Mouse (Mus musculus): ENCODE data around the gene Nomo1.

The Nomo1 gene

GRCm38 (mm10) chr7:46103771-46104170, 70.3 kb downstream of the Nomo1 start:
- no peak for DNase-seq

GRCm38 (mm10) chr7:46104256-46104915, 70.9 kb downstream of the Nomo1 start:
- DNase-seq, result peak; percentile 78

DNA sequence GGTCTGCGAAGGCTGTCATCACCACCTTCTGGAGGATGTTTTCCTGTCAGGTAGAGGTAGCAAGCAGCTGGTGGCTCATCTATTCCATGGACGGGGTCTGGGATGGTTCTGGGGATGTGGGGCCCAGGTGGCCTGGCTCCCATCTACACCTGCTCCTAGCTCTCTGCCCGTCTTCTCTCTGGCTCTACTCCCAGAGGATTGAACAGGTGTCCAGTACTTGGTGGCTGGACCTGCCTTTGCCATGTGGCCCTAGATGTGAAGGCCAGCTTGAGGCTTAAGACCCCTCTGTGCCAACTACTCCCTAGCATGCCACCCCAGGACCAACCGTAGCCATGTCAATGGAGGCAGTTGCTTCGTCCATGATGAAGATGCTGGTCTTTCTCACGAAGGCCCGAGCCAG, 72.0 kb downstream of the Nomo1 start:
- DNase-seq, result peak; percentile 61

DNA sequence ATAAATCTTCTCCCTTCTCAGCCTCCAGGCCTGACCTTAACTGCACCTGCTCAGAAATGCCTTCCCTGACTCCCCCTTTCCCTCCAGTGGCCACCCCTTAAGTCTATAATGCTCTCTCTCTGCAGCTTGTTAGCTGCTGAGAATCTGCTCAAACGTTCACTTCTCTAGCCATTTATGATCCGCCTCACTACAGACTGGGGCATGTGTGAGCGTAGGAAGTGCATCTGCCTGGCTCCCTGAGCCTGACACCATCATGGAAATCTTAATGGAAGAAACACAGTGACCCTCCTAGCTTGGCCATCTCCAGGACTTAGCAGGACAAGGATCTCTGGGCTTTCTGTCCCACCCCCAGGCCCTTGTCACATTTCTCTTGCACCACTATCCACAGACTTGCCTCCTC, 76.6 kb downstream of the Nomo1 start:
- no peak for DNase-seq

- no peak for DNase-seq
Observed at GRCm38 (mm10) chr7:46111212-46111817, 77.8 kb downstream of the Nomo1 start.

DNA sequence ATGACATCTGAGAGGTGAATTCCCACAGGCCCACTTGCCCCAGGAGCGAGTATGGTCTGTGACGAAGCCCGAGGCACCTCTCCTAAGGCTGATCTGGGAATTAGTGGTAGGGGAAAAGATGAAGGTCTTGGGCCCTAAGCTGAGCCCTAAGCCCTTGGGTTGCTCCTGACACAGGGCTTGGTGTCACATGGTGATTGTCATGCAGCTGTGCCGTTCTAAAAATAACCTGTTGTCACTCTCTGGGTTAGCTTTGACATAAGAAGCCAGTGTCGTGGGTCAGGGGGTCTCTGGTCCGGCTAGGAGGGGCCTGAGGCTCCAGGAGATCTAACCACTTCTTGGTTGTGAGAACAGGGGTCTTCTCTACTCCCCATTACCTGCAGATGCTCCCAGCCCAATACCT, 78.4 kb downstream of the Nomo1 start:
- no peak for DNase-seq

GRCm38 (mm10) chr7:46113435-46113834, 79.9 kb downstream of the Nomo1 start:
- DNase-seq, result peak; percentile 73

DNA sequence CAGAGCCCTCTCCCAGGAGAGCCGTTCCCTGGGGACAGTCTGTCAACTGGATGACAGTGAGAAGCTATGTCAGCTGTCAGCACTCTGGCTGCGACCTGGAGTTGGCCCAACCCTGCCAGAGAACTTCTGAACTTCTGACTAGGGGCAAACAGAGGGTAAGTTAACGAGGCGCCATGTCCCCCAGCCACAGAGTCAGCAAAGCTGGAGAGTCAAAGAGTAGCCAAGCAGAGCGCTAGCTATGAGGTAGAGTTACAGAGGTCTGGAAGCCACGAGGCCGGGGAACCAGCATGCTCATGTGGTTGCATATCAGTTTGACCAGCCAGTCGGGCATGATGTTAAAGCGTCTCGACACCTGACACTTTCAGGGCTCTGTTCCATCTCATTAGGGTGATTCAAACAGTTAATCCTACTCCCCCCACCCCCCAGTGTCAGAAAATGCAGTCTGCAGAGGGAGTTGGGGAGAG, 82.7 kb downstream of the Nomo1 start:
- no peak for DNase-seq

GRCm38 (mm10) chr7:46117035-46117434, 83.5 kb downstream of the Nomo1 start:
- no peak for DNase-seq

- no peak for DNase-seq
Observed at GRCm38 (mm10) chr7:46122964-46123363, 89.5 kb downstream of the Nomo1 start.

- DNase-seq, result no peak
Observed at GRCm38 (mm10) chr7:46124460-46124859, 91.0 kb downstream of the Nomo1 start.

DNA sequence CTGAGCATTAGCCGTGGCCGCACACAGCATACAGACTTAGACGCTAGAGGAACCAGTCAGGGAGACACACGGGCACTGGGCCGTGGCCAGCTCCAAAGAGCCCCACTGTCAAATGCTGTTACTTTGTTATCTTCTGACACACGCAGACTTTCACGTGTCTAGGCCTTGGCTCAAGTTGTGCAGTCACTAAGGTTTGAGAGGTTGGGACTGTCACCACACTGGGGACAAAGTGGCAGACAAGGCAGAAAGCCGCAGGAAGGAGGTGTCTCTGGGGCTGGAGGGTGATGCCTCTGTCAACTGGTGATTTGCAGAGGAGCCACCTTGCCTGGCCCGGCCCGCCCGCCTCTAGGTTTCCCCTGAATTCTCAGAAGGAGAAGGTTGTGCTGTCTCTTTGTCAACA, 91.8 kb downstream of the Nomo1 start:
- DNase-seq, result no peak

- DNase-seq, result no peak
Observed at GRCm38 (mm10) chr7:46128196-46128595, 94.7 kb downstream of the Nomo1 start.

DNA sequence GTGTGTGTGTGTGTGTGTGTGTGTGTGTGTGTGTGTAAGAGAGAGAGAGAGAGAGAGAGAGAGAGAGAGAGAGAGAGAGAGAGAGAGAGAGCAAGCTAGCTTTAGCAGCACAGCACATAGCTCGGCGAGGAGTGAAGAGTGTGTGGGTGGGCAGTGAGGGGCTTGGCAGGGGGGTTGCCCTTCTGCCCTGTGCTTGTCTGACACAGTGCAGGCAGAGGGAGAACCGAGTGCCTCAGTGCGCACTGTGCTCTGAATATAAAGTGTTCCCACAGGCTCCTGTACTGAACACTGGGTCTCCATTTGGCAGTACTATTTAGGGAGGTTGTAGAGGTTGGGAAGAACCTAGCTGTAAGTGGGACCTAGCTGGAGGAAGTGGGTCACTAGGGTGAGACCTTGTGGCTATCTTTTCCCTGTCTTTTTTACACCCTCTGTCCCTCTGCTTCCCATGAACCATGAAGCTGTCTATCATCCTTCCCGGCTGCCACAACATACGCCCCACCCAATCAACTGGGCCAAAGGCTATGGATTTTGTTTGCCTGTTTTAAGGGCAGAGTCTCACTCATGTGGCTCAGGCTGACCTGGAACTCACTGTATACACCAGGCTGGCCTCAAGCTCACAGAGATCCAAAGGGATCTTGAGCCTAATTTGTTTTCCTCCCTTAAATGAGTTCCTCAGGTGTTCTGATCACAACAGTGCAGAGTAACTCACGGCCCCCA, 96.1 kb downstream of the Nomo1 start:
- no peak for DNase-seq

- DNase-seq, result no peak
Observed at GRCm38 (mm10) chr7:46130723-46131122, 97.2 kb downstream of the Nomo1 start.

DNA sequence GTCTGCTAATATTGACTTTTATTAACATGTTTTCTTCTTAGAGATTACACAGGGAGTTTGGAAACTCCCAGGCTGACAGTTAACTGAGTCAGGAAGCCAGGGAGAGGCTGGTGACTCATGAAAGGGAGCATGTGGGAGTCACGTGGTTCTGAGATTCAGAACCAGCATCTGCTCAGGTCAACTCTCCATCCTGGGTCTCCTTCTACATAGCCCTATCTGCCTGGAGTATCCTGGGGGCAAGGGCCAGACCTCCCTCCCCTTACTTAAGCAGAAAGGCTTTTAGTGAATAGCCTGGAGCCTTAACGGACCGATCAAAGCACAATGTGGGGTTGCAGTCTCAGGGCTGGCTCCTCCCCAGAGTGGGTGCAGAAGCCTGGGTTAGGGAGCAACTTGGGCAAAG, 97.8 kb downstream of the Nomo1 start:
- peak; percentile 76 for DNase-seq

GRCm38 (mm10) chr7:46131806-46132205, 98.3 kb downstream of the Nomo1 start:
- DNase-seq, result peak; percentile 85

GRCm38 (mm10) chr7:46132229-46132628, 98.7 kb downstream of the Nomo1 start:
- DNase-seq, result peak; percentile 65

All from cerebellum, adult 9-10 months (tissue).